Mouse (Mus musculus) embryonic stem cell, embryonic (primary cell): ENCODE results near the gene Vps51.

ENCODE experiments used
- CTCF ChIA-PET, 4 experiments: fragments of 300-600 bp in 2 of 4; fragments of 350-600 bp in 2 of 4; sonication (Branson Sonifier 250); formaldehyde crosslinking; loops; one replicate each; lab custom pipeline; 2022; ENCODE audit warnings: inconsistent platforms in 2 of 4; lab: Charles Lee
- POLR2A ChIA-PET, 4 experiments: fragments of 300-600 bp in 2 of 4; fragments of 350-600 bp in 2 of 4; sonication (Branson Sonifier 250); formaldehyde crosslinking; loops; one replicate each; lab custom pipeline; 2022; ENCODE audit warnings: antibody characterized with exemption in 4 of 4, inconsistent platforms in 1 of 4; lab: Charles Lee

Gene Vps51

DNA sequence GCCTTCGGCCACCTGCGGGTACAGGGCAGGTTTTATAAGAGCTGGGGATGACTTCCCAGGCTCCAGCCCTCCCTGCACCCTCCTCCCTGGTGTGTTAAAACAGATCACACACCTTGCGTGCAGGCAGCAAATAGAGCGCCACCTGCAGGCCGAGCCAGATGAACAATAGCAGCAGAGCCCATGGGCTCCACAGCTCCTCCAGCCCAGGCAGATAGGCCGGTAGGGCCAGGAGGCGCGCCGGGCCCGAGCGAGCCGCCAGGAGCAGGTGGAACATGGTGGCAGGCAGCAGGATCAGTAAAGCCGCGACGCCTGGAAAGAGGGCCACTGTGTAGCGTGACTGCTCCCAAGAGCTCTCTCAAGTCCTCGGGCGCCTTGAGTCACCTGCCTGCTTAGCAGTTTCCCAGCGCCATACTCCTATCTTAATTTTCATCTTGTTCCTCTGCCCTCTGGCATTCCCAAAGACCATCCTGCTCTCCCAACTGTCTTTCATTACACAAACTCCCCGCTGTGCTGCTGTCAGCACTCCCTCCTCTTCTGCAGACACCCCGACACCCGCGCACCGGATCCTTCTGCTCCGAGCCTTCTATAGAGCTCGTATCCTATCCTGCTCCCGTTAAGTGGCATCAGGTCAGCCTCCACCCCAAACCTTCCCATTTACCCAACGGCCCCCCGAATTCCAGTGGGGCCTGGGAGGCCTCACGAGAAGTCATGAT is 9.9 kb downstream of the Vps51 start:
- POLR2A ChIA-PET = interaction anchor here (0.5 to 47.9 kb wide), 122 partner anchors 4 to 772 kb away, joined by 3 to 1520 read pairs (median 4); partner anchors contain the start of genes Vps51 (in 4 of the 4), Zfpl1 (in 4 of the 4), Capn1 (in 3 of the 4) and Cdc42ep2 (in 3 of the 4)
- CTCF ChIA-PET = interaction anchor here (0.5 to 6.4 kb wide), 68 partner anchors 8 to 409 kb away, joined by 3 to 46 read pairs (median 4); partner anchors contain the start of genes Cdca5 (in 3 of the 4), Zfpl1 (in 3 of the 4), Snx15 (in 2 of the 4) and Syvn1 (in 2 of the 4)

DNA sequence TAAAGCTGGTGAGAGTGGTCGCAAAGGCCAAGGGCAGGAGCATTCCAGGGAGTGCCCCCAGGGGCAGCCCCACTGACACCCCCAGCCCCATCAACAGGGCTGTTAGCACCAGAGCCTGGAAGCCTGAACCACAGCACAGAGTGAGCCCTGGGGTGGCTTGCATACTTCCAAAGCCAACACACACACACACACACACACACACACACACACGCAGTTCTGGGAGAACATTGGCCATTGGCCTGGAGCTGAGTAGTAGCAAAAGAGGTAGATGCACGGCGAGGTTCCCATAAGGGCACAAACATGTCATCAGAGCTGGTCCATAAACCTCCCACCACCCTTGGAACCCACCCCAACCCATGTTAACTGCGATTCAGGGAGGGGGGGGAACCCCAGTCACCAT is 10.5 kb downstream of the Vps51 start:
- ChIA-PET CTCF (interaction anchor here (0.6 to 6.4 kb wide), 51 partner anchors 8 to 356 kb away, joined by 3 to 46 read pairs (median 4); partner anchors contain the start of genes Cdca5 (in 2 of the 4), Syvn1 (in 2 of the 4), Tmem262 (in 2 of the 4) and Zfpl1 (in 2 of the 4)), POLR2A (interaction anchor here (0.6 to 47.9 kb wide), 79 partner anchors 3 to 577 kb away, joined by 3 to 1520 read pairs (median 5); partner anchors contain the start of genes Vps51 (in 4 of the 4), Zfpl1 (in 4 of the 4), Cdc42ep2 (in 3 of the 4) and Cdca5 (in 3 of the 4))

DNA sequence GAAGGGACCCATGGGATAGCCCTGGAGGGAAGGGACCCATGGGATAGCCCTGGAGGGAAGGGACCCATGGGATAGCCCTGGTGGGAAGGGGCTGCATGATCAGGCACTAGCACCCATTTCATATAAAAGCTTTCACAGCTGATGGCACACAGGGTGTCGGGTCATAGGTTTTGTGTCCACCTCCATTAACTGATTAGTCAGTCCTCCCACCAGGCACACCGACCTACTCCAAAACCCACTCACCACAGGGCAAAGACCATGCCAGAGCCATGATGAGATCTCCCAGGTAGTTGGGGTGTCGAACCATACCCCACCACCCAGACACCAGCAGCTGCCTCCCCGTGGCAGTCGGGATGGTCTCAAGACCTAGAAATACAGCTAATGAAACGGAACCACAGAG is 13.9 kb downstream of the Vps51 start:
- CTCF ChIA-PET = interaction anchor here in 1 of 4 experiments (6.4 kb wide), 1 partner anchor 23 kb away, joined by 46 read pairs; the partner anchor contains the start of genes Cdca5 and Zfpl1
- POLR2A ChIA-PET = interaction anchor here in 3 of 4 experiments (0.5 to 47.9 kb wide), 15 partner anchors 0 to 300 kb away, joined by 3 to 1520 read pairs (median 6); partner anchors contain the start of genes Cdca5 (in 2 of the 3), Fau (in 2 of the 3), Gm28374 (in 2 of the 3) and Mrpl49 (in 2 of the 3)

DNA sequence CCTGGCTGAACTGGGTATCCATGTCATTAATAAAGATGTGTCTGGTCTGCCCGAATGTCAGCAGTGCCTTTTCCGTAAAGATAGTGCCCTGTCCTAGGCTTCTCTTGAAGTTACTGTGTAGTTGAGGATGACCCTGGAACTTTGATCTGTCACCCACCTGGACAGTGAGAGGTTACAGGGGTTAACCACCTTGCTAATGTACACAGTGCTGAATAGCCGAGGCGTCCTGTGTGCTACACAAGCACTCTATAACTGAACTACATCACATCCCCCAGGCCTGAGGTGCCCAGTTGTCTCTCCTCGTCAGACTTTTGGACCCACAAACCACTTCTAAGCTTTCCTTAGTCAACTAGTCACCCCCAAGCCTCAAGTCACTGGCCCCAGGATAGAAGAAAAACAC is 14.6 kb downstream of the Vps51 start:
- ChIA-PET CTCF (interaction anchor here in 1 of 4 experiments (1.0 to 2.0 kb wide), 2 partner anchors 9 to 65 kb away, joined by 3 to 11 read pairs; no protein-coding TSS in a partner anchor), POLR2A (interaction anchor here (0.9 to 47.9 kb wide), 21 partner anchors 4 to 373 kb away, joined by 3 to 1520 read pairs (median 8); partner anchors contain the start of genes Syvn1 (in 3 of the 4), Cdca5 (in 2 of the 4), Gm28374 (in 2 of the 4) and Tm7sf2 (in 2 of the 4))

DNA sequence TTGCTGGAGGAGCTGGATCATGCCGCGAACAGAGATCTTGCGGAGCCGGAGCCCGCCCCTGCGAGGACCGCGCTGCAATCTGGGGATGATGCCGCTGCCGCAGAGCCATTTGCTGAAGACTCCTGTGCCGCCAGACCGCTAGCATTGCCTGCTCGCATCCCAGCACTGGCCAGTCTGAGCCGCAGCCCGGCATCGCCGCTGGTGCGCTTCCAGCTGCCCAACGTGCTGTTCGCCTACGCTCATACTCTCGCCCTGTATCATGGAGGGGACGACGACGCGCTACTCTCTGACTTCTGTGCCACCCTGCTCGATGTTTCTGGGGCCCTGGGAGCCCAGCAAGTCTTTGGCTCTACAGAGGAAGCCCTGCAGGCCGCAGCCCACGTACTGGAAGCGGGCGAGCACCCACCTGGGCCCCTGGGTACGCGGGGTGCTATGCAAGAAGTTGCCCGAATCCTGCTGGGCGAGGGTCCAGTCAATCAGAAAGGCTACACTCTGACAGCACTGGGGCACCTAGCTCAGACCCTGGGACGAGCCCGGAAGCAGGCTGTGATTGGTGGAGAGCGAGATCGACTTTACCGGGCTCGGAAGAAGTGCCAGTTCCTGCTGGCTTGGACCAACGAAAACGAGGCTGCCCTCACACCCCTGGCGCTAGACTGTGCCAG is 15.3 kb downstream of the Vps51 start:
- ChIA-PET CTCF (interaction anchor here in 3 of 4 experiments (0.5 to 2.1 kb wide), 12 partner anchors 9 to 320 kb away, joined by 3 to 11 read pairs (median 3); partner anchors contain the start of genes Capn1 (in 1 of the 3), Cdc42ep2 (in 1 of the 3), Cdca5 (in 1 of the 3) and Gpha2 (in 1 of the 3)), POLR2A (interaction anchor here (0.6 to 47.9 kb wide), 60 partner anchors 3 to 618 kb away, joined by 3 to 1520 read pairs (median 4); partner anchors contain the start of genes Cdca5 (in 4 of the 4), Zfpl1 (in 4 of the 4), Syvn1 (in 3 of the 4) and Vps51 (in 3 of the 4))

DNA sequence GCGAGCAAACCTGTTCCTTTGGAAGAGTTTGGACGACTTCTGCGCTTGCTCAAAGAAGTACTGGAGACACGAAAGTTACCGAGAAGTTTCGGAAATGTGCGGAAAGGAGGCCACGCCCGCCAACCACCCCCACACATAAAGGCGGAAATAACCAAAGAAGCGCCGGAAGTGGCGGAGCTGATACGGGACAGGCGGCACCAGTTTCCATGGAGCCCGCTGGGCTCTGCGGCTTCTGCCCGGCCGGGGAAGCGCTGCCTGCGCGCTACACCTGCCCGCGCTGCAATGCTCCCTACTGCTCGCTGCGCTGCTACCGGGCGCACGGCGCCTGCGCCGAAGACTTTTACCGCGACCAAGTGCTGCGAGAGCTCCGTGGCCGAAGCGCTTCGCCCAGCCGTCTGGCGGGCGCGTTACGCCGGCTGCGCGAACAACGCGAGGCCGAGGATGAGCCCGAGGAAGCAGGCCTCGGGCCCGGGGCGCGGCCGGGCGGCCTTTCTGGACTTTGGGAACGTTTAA is 16.0 kb downstream of the Vps51 start, which contains the start of gene Znhit2:
Znhit2 (plus strand) TSS at position 172 of the 513 bp plus-strand sequence.
- ChIA-PET CTCF (interaction anchor here in 3 of 4 experiments (0.5 to 2.1 kb wide), 11 partner anchors 9 to 209 kb away, joined by 3 to 11 read pairs (median 4); partner anchors contain the start of genes Capn1 (in 1 of the 3), Cdc42ep2 (in 1 of the 3), Cdca5 (in 1 of the 3) and Gpha2 (in 1 of the 3)), POLR2A (interaction anchor here (0.6 to 47.9 kb wide), 64 partner anchors 2 to 1205 kb away, joined by 3 to 1520 read pairs (median 4); partner anchors contain the start of genes Cdca5 (in 4 of the 4), Zfpl1 (in 4 of the 4), Sac3d1 (in 3 of the 4) and Snx15 (in 3 of the 4))

DNA sequence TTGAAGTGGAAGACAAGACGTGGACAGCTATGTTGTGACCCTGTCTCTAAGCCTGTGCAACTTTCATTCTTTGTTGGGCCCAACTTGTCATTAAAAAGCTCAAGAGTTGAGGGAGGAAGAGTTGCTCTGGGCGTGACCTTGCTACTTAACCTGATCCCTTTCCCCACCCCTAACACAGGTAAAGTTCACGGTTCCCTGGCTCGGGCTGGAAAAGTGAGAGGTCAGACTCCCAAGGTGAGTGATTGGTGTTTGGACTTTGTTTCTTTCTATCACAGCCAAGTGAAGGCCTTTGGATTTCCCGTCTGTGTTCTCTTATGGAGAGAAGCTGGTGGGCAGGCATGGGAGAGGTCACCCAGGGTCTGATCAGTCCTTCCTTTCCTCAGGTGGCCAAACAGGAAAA is 18.1 kb downstream of the Vps51 start:
- ChIA-PET POLR2A (interaction anchor here in 3 of 4 experiments (0.6 to 47.9 kb wide), 28 partner anchors 0 to 549 kb away, joined by 3 to 1520 read pairs (median 4); partner anchors contain the start of genes Cdca5 (in 3 of the 3), Syvn1 (in 3 of the 3), Zfpl1 (in 3 of the 3) and Gm28374 (in 2 of the 3)), CTCF (interaction anchor here in 2 of 4 experiments (0.6 to 1.4 kb wide), 3 partner anchors 8 to 272 kb away, joined by 3 to 10 read pairs (median 3); partner anchors contain the start of gene Tm7sf2 (in 1 of the 2))

DNA sequence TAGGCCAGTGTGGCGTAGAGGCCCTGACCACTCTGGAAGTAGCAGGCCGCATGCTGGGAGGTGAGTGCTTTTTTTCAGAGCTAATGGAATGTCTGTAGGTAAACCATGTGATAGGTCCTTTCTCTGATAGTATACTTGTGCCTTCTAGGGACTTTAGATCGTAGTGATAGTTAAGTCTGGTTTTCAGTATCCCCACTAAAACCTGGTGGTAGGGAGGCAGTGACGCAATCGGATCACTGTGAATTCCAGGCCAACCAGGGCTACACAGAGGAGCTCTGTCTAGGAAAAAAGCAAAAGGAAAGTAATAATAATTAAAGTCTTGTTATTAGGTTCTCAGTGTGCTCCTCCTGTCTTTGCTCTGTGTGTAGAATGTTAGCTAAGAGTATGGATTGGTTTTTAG is 18.5 kb downstream of the Vps51 start:
- CTCF ChIA-PET = interaction anchor here in 1 of 4 experiments (0.9 to 1.4 kb wide), 2 partner anchors 9 to 272 kb away, joined by 3 to 10 read pairs; partner anchors contain the start of gene Tm7sf2
- POLR2A ChIA-PET = interaction anchor here in 3 of 4 experiments (0.6 to 47.9 kb wide), 28 partner anchors 0 to 548 kb away, joined by 3 to 1520 read pairs (median 4); partner anchors contain the start of genes Cdca5 (in 3 of the 3), Zfpl1 (in 3 of the 3), Gm28374 (in 2 of the 3) and Syvn1 (in 2 of the 3)

DNA sequence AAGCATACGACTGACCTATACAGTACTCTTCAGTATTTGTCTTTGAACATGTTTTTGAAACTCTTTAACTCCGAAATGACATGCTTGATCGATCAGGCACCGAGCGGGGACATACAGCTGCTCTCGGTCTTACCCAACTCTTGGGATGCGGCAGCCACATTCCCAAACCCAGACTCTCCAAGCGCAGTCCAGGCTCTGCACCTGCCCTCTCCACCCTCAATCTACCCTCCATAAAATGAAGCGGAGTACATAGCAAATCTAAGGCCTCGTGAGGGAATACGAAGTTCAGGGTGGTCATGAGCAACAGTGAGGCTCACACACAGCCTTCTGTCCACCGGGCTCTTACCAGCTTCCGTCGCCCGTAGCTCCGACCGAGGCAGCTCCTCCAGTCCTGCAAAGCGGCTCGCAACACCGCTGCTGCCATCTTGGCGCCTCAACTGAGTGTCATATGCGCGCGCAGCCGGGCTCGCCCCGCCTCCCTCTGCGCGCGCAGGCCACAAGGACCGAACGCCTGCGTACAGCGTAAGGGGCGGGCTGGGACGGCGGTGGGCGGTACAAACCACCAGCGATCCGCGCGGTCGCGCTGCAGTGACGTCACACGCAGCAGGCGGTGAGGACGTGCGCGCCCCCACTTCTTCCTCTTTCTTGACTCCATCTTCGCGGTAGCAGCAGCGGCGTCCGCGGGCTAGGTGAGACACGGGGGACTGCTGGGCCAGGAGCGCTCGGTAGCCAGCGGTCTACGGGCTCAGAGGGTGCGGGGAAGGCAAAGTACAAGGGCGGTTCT is 19.5 kb downstream of the Vps51 start, which contains the start of the genes Mrpl49 and Fau:
Mrpl49 (minus strand) TSS at position 473 of the 784 bp plus-strand sequence.
Fau (plus strand) TSS at position 532 of the 784 bp plus-strand sequence.
- ChIA-PET POLR2A (interaction anchor here (0.5 to 47.9 kb wide), 45 partner anchors 1 to 568 kb away, joined by 3 to 1520 read pairs (median 4); partner anchors contain the start of genes Cdca5 (in 3 of the 4), Syvn1 (in 3 of the 4), Zfpl1 (in 3 of the 4) and Gm28374 (in 2 of the 4)), CTCF (interaction anchor here in 2 of 4 experiments (0.6 to 0.9 kb wide), 3 partner anchors 14 to 271 kb away, joined by 3 to 4 read pairs (median 3); no protein-coding TSS in a partner anchor)

DNA sequence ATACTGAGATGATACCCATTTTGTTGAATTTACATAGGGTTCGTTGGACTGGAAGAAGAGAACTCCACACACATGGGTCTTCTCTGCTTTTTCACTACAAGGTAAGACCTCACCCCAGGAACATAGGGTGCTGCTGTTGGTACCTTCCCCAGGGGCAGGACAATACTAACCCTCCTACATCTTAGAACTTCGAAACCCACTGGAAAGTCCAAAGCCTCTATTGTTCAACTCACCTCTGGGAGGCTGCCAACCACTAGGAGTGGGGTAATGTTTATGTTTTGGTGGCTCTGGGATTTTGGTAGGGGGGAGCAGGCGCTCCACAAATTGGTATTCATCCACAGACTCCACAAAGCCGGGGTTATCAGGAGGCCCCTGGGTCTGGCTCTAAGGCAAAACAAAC is 20.3 kb downstream of the Vps51 start:
- CTCF ChIA-PET = interaction anchor here in 1 of 4 experiments (0.6 kb wide), 2 partner anchors 179 to 544 kb away, joined by 4 to 5 read pairs; no protein-coding TSS in a partner anchor
- POLR2A ChIA-PET = interaction anchor here (0.6 to 47.9 kb wide), 31 partner anchors 2 to 527 kb away, joined by 3 to 1520 read pairs (median 4); partner anchors contain the start of genes Cdca5 (in 3 of the 4), Zfpl1 (in 3 of the 4), Gm28374 (in 2 of the 4) and Snx15 (in 2 of the 4)

DNA sequence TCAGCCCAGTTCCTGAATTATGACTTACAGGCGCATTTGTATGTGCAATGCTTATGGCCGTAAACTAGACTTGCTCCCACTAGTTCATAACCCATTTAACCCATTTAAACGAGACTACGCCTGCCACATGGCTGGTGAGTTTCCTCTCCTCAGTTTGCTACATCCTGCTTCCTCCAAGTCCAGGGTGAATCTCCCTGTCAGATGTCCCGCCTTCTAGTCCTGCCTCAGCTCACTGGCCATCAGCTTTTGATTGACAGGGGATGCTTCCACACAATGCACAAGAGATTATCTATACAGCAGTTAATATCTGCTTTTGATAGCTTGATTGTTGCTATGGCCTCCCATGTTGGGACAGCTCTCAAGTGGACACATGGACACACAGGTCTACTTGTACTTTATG is 22.7 kb downstream of the Vps51 start:
- CTCF ChIA-PET = interaction anchor here in 2 of 4 experiments (0.8 to 1.6 kb wide), 2 partner anchors 13 kb away, joined by 3 to 8 read pairs; partner anchors contain the start of gene Tm7sf2 (in 1 of the 2)
- POLR2A ChIA-PET = interaction anchor here in 3 of 4 experiments (0.5 to 47.9 kb wide), 22 partner anchors 6 to 391 kb away, joined by 3 to 1520 read pairs (median 4); partner anchors contain the start of genes Cdca5 (in 3 of the 3), Tm7sf2 (in 3 of the 3), Zfpl1 (in 3 of the 3) and Gm28374 (in 2 of the 3)

DNA sequence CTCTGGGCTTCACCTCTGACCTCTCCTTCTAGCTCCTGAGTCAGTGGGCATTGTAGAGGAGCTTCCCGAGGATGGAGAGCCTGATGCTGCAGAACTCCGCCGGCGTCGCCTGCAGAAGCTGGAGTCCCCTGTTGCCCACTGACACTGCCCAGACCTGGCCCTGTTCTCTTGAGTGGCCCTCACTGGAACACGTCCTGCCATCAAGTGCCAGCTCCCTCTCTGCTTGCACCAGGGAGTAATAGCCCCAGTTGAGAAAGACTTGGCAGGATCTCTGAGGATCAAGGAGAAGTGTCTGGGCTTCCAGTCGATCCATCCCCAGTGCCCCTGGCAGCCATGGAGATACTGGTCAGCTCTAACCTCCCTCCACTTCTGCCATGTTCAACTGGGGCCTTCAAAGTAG is 24.5 kb downstream of the Vps51 start:
- ChIA-PET CTCF (interaction anchor here in 2 of 4 experiments (0.9 to 1.7 kb wide), 2 partner anchors 14 to 179 kb away, joined by 3 to 6 read pairs; no protein-coding TSS in a partner anchor), POLR2A (interaction anchor here in 3 of 4 experiments (0.6 to 47.9 kb wide), 36 partner anchors 8 to 248 kb away, joined by 3 to 1520 read pairs (median 4); partner anchors contain the start of genes Cdca5 (in 3 of the 3), Tm7sf2 (in 3 of the 3), Vps51 (in 3 of the 3) and Gm28374 (in 2 of the 3))

DNA sequence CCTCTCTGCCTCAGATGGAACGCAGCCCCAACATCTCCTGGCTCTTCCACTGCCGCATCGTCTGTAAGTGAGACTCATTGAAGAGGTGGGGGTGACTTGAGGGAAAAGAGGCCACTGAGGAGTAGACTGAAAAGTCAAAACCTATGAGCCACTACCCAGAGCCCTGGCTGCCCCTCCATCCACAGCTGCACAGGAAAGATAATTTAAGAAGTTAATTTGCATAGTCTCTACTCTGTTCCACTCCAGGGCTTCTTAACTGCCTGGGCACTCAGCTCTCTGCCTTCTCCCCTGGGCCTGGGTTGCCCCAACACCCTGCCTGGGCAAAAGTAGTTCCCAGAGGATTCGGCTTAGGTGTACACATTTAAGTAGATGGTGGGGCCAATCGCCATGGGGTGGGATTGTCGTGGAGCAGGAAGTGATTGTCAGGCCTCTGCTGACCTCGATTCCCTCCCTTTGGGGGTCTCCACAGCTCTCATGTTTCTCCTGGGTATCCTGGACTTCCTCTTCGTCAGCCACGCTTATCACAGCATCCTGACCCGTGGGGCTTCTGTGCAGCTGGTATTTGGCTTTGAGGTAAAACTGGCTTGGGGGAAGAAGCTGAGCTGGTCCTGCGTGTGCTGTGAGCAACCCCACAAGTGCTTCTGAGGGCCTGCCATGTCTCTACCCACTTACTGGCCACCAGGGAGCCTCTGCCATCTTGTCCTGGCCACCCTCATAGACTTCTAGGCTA is 28.2 kb downstream of the Vps51 start:
- ChIA-PET CTCF (interaction anchor here in 1 of 4 experiments (0.5 kb wide), 1 partner anchor 41 kb away, joined by 5 read pairs; no protein-coding TSS in a partner anchor), POLR2A (interaction anchor here in 3 of 4 experiments (0.6 to 47.9 kb wide), 6 partner anchors 27 to 486 kb away, joined by 3 to 1520 read pairs (median 14); partner anchors contain the start of genes Cdca5 (in 2 of the 3), Gm28374 (in 2 of the 3), Tm7sf2 (in 2 of the 3) and Tmem262 (in 2 of the 3))

DNA sequence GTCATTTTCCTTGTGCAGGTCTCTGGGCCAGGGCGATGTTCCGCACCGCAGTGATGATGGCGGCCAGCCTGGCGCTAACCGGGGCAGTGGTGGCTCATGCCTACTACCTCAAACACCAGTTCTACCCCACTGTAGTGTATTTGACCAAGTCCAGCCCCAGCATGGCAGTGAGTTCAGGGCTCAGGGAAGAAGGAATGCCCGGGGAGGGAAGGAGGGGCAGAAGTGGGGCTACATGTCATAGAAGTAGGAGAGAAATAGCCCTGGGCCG is 29.2 kb downstream of the Vps51 start:
- ChIA-PET CTCF (no interaction called here), POLR2A (interaction anchor here in 3 of 4 experiments (0.7 to 47.9 kb wide), 7 partner anchors 10 to 104 kb away, joined by 3 to 1520 read pairs (median 17); partner anchors contain the start of genes Cdca5 (in 2 of the 3), Fau (in 2 of the 3), Mrpl49 (in 2 of the 3) and Zfpl1 (in 2 of the 3))
